Comparison of ENCODE assay signal across 8 mouse cellular contexts in genomic region chr13:115089395-115090025, GRCm38 (mm10). TPM values are rescaled to one million over a fixed set of nuclear protein-coding genes. Genes with fewer than 3 reads are reported as not detected.
DNase-seq lines count a peak whose midpoint lies in the region; ATAC-seq and TF ChIP-seq lines count a peak whose summit lies in the region.

No protein-coding gene starts in this region.

- H3K4me2 ChIP-seq in embryonic facial prominence, embryonic 14.5 days (ENCODE audit: low read depth, low read length) = peak overlapping the region; percentile 82
- H3K4me2 ChIP-seq in heart, embryonic 13.5 days = peak overlapping the region; percentile 89
- H3K4me2 ChIP-seq in kidney, embryonic 14.5 days (replicated peaks; ENCODE audit: low read depth, low read length) = peak overlapping the region; percentile 82
- peak overlapping the region; percentile 97 for H3K4me2 ChIP-seq in liver, embryonic 12.5 days
- peak overlapping the region; percentile 95 for H3K4me2 ChIP-seq in neural tube, embryonic 12.5 days (replicated peaks)

- no peaks in the 10 kb centered on the region for H3K9me3 ChIP-seq in ES-Bruce4 (replicated peaks; ENCODE audit: control insufficient read depth, insufficient read depth, low read length, poor library complexity, severe bottlenecking)
- peaks cover 7% of the 10 kb centered on the region; the same call in 1 of the 2 replicates for H3K9me3 ChIP-seq in embryonic facial prominence, embryonic 14.5 days (ENCODE audit: control insufficient read depth, low read length)
- no peaks in the 10 kb centered on the region for H3K9me3 ChIP-seq in heart, embryonic 13.5 days
- H3K9me3 ChIP-seq in kidney, embryonic 14.5 days (ENCODE audit: control insufficient read depth, low read length) = no peaks in the 10 kb centered on the region
- no peaks in the 10 kb centered on the region for H3K9me3 ChIP-seq in liver, embryonic 12.5 days (replicated peaks)
- H3K9me3 ChIP-seq in neural tube, embryonic 12.5 days = no peaks in the 10 kb centered on the region

- H3K36me3 ChIP-seq in ES-Bruce4 (ENCODE audit: control insufficient read depth, insufficient read depth, low read length, poor library complexity, severe bottlenecking) = peaks cover 11% of the 10 kb centered on the region
- peaks cover 26% of the 10 kb centered on the region for H3K36me3 ChIP-seq in embryonic facial prominence, embryonic 14.5 days (ENCODE audit: control insufficient read depth, insufficient read depth, low read length)
- peaks cover 32% of the 10 kb centered on the region for H3K36me3 ChIP-seq in heart, embryonic 13.5 days
- H3K36me3 ChIP-seq in kidney, embryonic 14.5 days (ENCODE audit: control insufficient read depth, insufficient read depth, low read length) = peaks cover 18% of the 10 kb centered on the region
- peaks cover 35% of the 10 kb centered on the region for H3K36me3 ChIP-seq in liver, embryonic 12.5 days
- H3K36me3 ChIP-seq in neural tube, embryonic 12.5 days = peaks cover 13% of the 10 kb centered on the region; the same call in 1 of the 2 replicates

- H3K4me3 ChIP-seq in ES-Bruce4 (ENCODE audit: low read depth, low read length) = peak overlapping the region; percentile 92
- peak overlapping the region; percentile 65 for H3K4me3 ChIP-seq in embryonic facial prominence, embryonic 14.5 days (ENCODE audit: low read depth, low read length)
- peak overlapping the region; percentile 69 for H3K4me3 ChIP-seq in heart, embryonic 13.5 days
- H3K4me3 ChIP-seq in kidney, embryonic 14.5 days (ENCODE audit: low read length) = peak overlapping the region; percentile 54
- peak overlapping the region; percentile 86 for H3K4me3 ChIP-seq in liver, embryonic 12.5 days
- H3K4me3 ChIP-seq in neural tube, embryonic 12.5 days = peak overlapping the region; percentile 70

- peak overlapping the region; percentile 80 for H3K9ac ChIP-seq in ES-Bruce4 (ENCODE audit: low read depth, poor library complexity, severe bottlenecking)
- peak overlapping the region; percentile 86 for H3K9ac ChIP-seq in embryonic facial prominence, embryonic 14.5 days (ENCODE audit: low read depth, low read length)
- H3K9ac ChIP-seq in heart, embryonic 13.5 days = peak overlapping the region; percentile 92
- H3K9ac ChIP-seq in kidney, embryonic 14.5 days (ENCODE audit: low read depth, low read length) = peak overlapping the region; percentile 85
- H3K9ac ChIP-seq in liver, embryonic 12.5 days = peak overlapping the region; percentile 95
- peak overlapping the region; percentile 81 for H3K9ac ChIP-seq in neural tube, embryonic 12.5 days

- no peak overlapping the region for H3K27ac ChIP-seq in ES-Bruce4 (ENCODE audit: insufficient read depth, low read length)
- H3K27ac ChIP-seq in embryonic facial prominence, embryonic 14.5 days (replicated peaks; ENCODE audit: low read depth, low read length) = peak overlapping the region; percentile 91
- H3K27ac ChIP-seq in heart, embryonic 13.5 days (replicated peaks) = peak overlapping the region; percentile 99
- H3K27ac ChIP-seq in kidney, embryonic 14.5 days (ENCODE audit: low read depth, low read length) = peak overlapping the region; percentile 88; the same call in 1 of the 2 replicates
- peak overlapping the region; percentile 98 for H3K27ac ChIP-seq in liver, embryonic 12.5 days
- H3K27ac ChIP-seq in neural tube, embryonic 12.5 days = no peak overlapping the region

- no peaks in the 10 kb centered on the region for H3K4me1 ChIP-seq in ES-Bruce4 (ENCODE audit: control insufficient read depth, insufficient read depth, low read length)
- H3K4me1 ChIP-seq in embryonic facial prominence, embryonic 14.5 days (ENCODE audit: control insufficient read depth, insufficient read depth, low read length) = peaks cover 8% of the 10 kb centered on the region
- H3K4me1 ChIP-seq in heart, embryonic 13.5 days = peaks cover 56% of the 10 kb centered on the region
- H3K4me1 ChIP-seq in kidney, embryonic 14.5 days (ENCODE audit: control insufficient read depth, insufficient read depth, low read length) = peaks cover 15% of the 10 kb centered on the region; the same call in 1 of the 2 replicates
- peaks cover 41% of the 10 kb centered on the region for H3K4me1 ChIP-seq in liver, embryonic 12.5 days
- H3K4me1 ChIP-seq in neural tube, embryonic 12.5 days = peaks cover 13% of the 10 kb centered on the region

- DNase-seq in adrenal gland, postnatal 25 days = peak; percentile 24
- peak; percentile 15 for DNase-seq in embryonic facial prominence, embryonic 14.5 days (ENCODE audit: low spot score)
- peak; percentile 47 for DNase-seq in thymus, postnatal 14 days

- 4% methylated on average over 26 of the region's 35 CpGs for WGBS in embryonic facial prominence, embryonic 14.5 days
- 1% methylated on average over 34 of the region's 35 CpGs for WGBS in heart, embryonic 13.5 days
- 5% methylated on average over 34 of the region's 35 CpGs for WGBS in kidney, embryonic 14.5 days
- WGBS in liver, embryonic 12.5 days (ENCODE audit: insufficient replicate concordance) = 4% methylated on average over 34 of the region's 35 CpGs
- WGBS in neural tube, embryonic 12.5 days = 7% methylated on average over 31 of the region's 35 CpGs

- no peak for TF ChIP-seq CTCF in ES-Bruce4 (IDR thresholded peaks at IDR 0.05; ENCODE audit: low read depth, low read length)

- TF ChIP-seq EP300 in ES-Bruce4 (IDR thresholded peaks at IDR 0.05; ENCODE audit: insufficient read depth, low read depth, low read length) = no peak

- no peak for TF ChIP-seq POLR2A in ES-Bruce4 (IDR thresholded peaks at IDR 0.05; ENCODE audit: insufficient read depth, low read length)

- ATAC-seq in embryonic facial prominence, embryonic 14.5 days (ENCODE audit: low read depth) = peak; percentile 51
- peak; percentile 14; the same call in 1 of the 2 replicates for ATAC-seq in heart, embryonic 13.5 days (ENCODE audit: extremely low read depth, insufficient number of reproducible peaks, low FRiP score, low TSS enrichment)
- ATAC-seq in kidney, embryonic 14.5 days (ENCODE audit: low FRiP score, low TSS enrichment) = peak; percentile 67
- peak; percentile 55 for ATAC-seq in liver, embryonic 12.5 days
- peak; percentile 78 for ATAC-seq in neural tube, embryonic 12.5 days (ENCODE audit: low FRiP score, low read depth)

- no peaks in the 10 kb centered on the region for H3K27me3 ChIP-seq in ES-Bruce4 (ENCODE audit: control insufficient read depth, insufficient read depth, low read length, poor library complexity, severe bottlenecking)
- no peaks in the 10 kb centered on the region for H3K27me3 ChIP-seq in embryonic facial prominence, embryonic 14.5 days (replicated peaks; ENCODE audit: control insufficient read depth, insufficient read depth, low read length)
- no peaks in the 10 kb centered on the region for H3K27me3 ChIP-seq in heart, embryonic 13.5 days (replicated peaks)
- no peaks in the 10 kb centered on the region for H3K27me3 ChIP-seq in kidney, embryonic 14.5 days (ENCODE audit: control insufficient read depth, insufficient read depth, low read length)
- H3K27me3 ChIP-seq in liver, embryonic 12.5 days (replicated peaks) = no peaks in the 10 kb centered on the region
- H3K27me3 ChIP-seq in neural tube, embryonic 12.5 days (replicated peaks) = no peaks in the 10 kb centered on the region

RNA-seq across cellular contexts. Expression of gene Pelo, which starts 0.5 kb away (rescaled TPM):
- 26.3 and 26.7 TPM in 2 replicates for polyA plus RNA-seq in ES-Bruce4 (2011; ENCODE audit: insufficient read depth, insufficient read length, low read depth, missing spikeins)
- 22.2 and 27.6 TPM in 2 replicates for total RNA-seq in adrenal gland, postnatal 25 days (2021)
- polyA plus RNA-seq in embryonic facial prominence, embryonic 14.5 days (2014; fragmentation: Nextera tagmentation; extraction: Ambion mirVana) = 6.6 and 6.7 TPM in 2 replicates
- 7.4 and 7.9 TPM in 2 replicates for polyA plus RNA-seq in heart, embryonic 13.5 days (2015; fragmentation: Nextera tagmentation; extraction: Ambion mirVana)
- 7.0 and 8.8 TPM in 2 replicates for polyA plus RNA-seq in kidney, embryonic 14.5 days (2014; fragmentation: Nextera tagmentation; extraction: Ambion mirVana)
- polyA plus RNA-seq in liver, embryonic 12.5 days (2016; fragmentation: Nextera tagmentation; extraction: Ambion mirVana) = 4.9 and 6.0 TPM in 2 replicates
- polyA plus RNA-seq in neural tube, embryonic 12.5 days (2016; fragmentation: Nextera tagmentation; extraction: Ambion mirVana) = 4.1 and 5.2 TPM in 2 replicates

RNA-seq across cellular contexts. Expression of gene Gm49395, which starts 12.2 kb away (rescaled TPM):
- 7.0 TPM in 1 of 2 replicates, not detected in the other for polyA plus RNA-seq in ES-Bruce4 (2011; ENCODE audit: insufficient read depth, insufficient read length, low read depth, missing spikeins)
- 3.4 and 7.3 TPM in 2 replicates for total RNA-seq in adrenal gland, postnatal 25 days (2021)
- 4.7 and 6.1 TPM in 2 replicates for polyA plus RNA-seq in embryonic facial prominence, embryonic 14.5 days (2014; fragmentation: Nextera tagmentation; extraction: Ambion mirVana)
- 7.8 and 9.5 TPM in 2 replicates for polyA plus RNA-seq in heart, embryonic 13.5 days (2015; fragmentation: Nextera tagmentation; extraction: Ambion mirVana)
- 5.7 and 9.3 TPM in 2 replicates for polyA plus RNA-seq in kidney, embryonic 14.5 days (2014; fragmentation: Nextera tagmentation; extraction: Ambion mirVana)
- polyA plus RNA-seq in liver, embryonic 12.5 days (2016; fragmentation: Nextera tagmentation; extraction: Ambion mirVana) = 2.6 and 2.9 TPM in 2 replicates
- 2.7 and 4.1 TPM in 2 replicates for polyA plus RNA-seq in neural tube, embryonic 12.5 days (2016; fragmentation: Nextera tagmentation; extraction: Ambion mirVana)

RNA-seq across cellular contexts. Expression of gene Itga1, which starts 12.3 kb away (rescaled TPM):
- 5.0 and 5.2 TPM in 2 replicates for polyA plus RNA-seq in ES-Bruce4 (2011; ENCODE audit: insufficient read depth, insufficient read length, low read depth, missing spikeins)
- total RNA-seq in adrenal gland, postnatal 25 days (2021) = 28.1 and 28.9 TPM in 2 replicates
- polyA plus RNA-seq in embryonic facial prominence, embryonic 14.5 days (2014; fragmentation: Nextera tagmentation; extraction: Ambion mirVana) = 11.6 and 12.6 TPM in 2 replicates
- polyA plus RNA-seq in heart, embryonic 13.5 days (2015; fragmentation: Nextera tagmentation; extraction: Ambion mirVana) = 22.5 and 26.2 TPM in 2 replicates
- 10.0 and 21.0 TPM in 2 replicates for polyA plus RNA-seq in kidney, embryonic 14.5 days (2014; fragmentation: Nextera tagmentation; extraction: Ambion mirVana)
- 3.4 and 3.6 TPM in 2 replicates for polyA plus RNA-seq in liver, embryonic 12.5 days (2016; fragmentation: Nextera tagmentation; extraction: Ambion mirVana)
- 7.1 and 8.0 TPM in 2 replicates for polyA plus RNA-seq in neural tube, embryonic 12.5 days (2016; fragmentation: Nextera tagmentation; extraction: Ambion mirVana)

Comparison
In these comparisons a context has a peak if more than half of its experiments do, and no peak if none do; other contexts are left out.
1. H3K27ac ChIP-seq: peak in embryonic facial prominence, embryonic 14.5 days (single experiment), heart, embryonic 13.5 days (single experiment), kidney, embryonic 14.5 days (single experiment) and liver, embryonic 12.5 days (single experiment); none in ES-Bruce4 (single experiment) and neural tube, embryonic 12.5 days (single experiment).
2. ATAC-seq: peak in every context shown above with its lines; median percentile 78 in neural tube, embryonic 12.5 days; 67 in kidney, embryonic 14.5 days; 55 in liver, embryonic 12.5 days; 51 in embryonic facial prominence, embryonic 14.5 days; 14 in heart, embryonic 13.5 days.
3. Peak in every context shown above with its lines, with median percentiles within 50 percentile points of each other: H3K4me3 ChIP-seq, H3K9ac ChIP-seq, DNase-seq and H3K4me2 ChIP-seq.